Mouse (Mus musculus) testis, adult 2 months (tissue): ENCODE data around the gene Chpf.

ENCODE experiments used
- CTCF ChIP-seq: fragments of 200-500 bp; IDR thresholded peaks from 2 replicates; pipeline ENCODE4 v1.5.1; 2012; ENCODE audit warnings: low read depth, mild to moderate bottlenecking, inconsistent platforms, low read length, moderate library complexity; ENCODE audit not compliant: control insufficient read depth, insufficient read depth, insufficient replicate concordance
- POLR2A ChIP-seq: fragments of 200-500 bp; IDR thresholded peaks from 2 replicates; pipeline ENCODE4 v1.6.1; 2012; ENCODE audit warnings: low read depth, mild to moderate bottlenecking, inconsistent platforms, low read length, moderate library complexity; ENCODE audit not compliant: control insufficient read depth

DNA sequence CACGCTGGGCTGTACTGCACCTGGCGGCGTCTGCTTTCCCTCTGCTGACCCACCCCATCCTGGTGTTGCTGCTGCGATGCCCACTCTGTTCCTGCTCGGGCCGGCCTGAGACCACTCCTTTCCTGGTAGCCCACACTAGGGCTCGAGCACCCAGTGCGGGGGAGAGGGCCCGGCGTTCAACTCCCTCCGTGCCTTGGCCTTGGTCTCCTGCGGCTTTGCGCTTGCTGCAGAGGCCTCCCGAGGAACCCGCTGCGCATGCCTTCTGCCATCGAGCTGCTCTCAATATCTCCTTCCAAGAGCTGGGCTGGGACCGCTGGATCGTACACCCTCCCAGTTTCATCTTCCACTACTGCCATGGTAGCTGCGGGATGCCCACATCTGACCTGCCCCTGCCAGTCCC is 30.5 kb upstream of the Chpf start:
- TF ChIP-seq CTCF (no peak), POLR2A (no peak)
